Mouse (Mus musculus): ENCODE results near the gene Zfp867.

DNA sequence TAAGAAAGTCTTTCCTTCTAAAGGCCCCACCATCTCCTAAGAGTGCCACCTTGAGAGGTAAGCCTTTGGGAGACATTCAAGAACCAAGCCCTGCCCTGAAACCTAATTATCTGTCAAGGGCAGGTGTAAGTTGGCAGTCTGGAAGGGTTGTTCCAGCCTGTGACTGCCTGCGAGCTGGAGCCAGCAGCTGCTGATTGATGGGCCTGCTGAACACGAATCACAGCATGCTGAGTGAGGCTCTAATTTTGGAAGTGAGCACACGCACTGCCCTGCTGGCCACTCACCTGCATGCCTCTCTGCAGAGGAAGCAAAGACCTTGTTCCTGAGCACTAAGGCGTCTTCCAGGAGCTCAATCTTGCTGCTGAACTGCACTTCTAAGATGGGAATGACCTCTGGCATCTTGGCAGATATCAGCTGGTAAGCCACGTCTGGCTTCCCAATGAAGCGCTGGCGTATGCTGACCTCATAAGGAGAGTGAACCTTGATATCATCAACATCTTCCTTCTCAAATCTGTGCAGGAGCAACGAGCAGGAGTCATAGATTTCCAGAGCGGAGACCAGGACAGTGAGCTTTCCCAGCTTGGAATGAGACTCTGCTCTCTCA, 44.1 kb downstream of the Zfp867 start:
- TF ChIP-seq CTCF (IDR thresholded peaks at IDR 0.05; ENCODE audit: control insufficient read depth, insufficient read depth, insufficient replicate concordance, low read depth, low read length) (no peak), POLR2A (IDR thresholded peaks at IDR 0.05; ENCODE audit: control insufficient read depth, low read depth, low read length) (no peak)
